Mouse (Mus musculus) fat pad, adult 2 months (tissue): ENCODE measurements at regions not wholly inside any gene's neighbourhood (a gene's known extent, or its start where the extent isn't known, plus 50 kb on each side); places are given as distances from the start of the nearest gene placed in this dataset.
A peak's percentile ranks its signal among the peaks of the same experiment; 100 is the strongest.

Source experiments
- DNase-seq: peaks from one replicate; pipeline ENCODE4 v3.0.0-alpha.2; 2011; ENCODE audit warnings: low read depth, low spot score; ENCODE audit errors: extremely low read depth

DNA sequence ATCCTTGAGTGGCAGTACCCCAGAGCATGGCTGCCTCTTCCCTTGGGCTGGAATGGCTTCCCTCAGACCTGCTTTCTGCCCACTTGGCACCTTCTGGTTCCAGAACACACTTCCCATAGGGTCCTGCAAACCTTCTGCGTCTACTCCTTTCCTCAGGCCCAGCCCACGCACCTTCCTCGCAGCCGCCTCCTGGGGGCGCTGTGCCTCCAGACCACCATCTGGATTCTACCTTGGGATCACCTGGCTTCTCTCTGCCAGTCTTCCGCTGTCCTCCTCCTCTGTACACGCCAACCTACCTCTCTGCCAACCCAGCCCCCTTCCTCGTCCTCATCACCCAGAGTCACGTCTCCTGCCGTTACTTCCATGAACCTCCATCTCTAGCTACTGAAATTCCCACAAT is 166.0 kb downstream of the Zfp36l1 start:
- DNase-seq = no peak

DNA sequence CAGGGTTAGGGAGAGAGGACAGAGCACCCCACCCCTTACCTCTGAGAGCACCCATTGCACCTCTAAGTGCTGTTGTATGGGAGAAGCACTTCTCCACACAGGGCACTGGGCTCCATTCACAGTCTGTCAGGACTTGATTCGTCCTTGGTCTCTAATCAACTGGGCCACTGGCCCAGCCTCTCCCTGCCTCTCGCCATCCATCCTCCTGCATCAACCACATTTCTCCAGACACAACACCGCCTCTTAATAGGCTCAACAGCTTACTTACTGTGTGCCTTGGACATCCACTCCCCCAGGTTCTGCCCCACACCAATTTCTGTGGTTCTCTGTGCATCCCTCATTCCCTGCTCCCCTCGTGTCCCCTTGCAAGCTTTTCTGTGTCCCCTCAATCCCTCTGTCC is 166.9 kb downstream of the Zfp36l1 start:
- no peak for DNase-seq

DNA sequence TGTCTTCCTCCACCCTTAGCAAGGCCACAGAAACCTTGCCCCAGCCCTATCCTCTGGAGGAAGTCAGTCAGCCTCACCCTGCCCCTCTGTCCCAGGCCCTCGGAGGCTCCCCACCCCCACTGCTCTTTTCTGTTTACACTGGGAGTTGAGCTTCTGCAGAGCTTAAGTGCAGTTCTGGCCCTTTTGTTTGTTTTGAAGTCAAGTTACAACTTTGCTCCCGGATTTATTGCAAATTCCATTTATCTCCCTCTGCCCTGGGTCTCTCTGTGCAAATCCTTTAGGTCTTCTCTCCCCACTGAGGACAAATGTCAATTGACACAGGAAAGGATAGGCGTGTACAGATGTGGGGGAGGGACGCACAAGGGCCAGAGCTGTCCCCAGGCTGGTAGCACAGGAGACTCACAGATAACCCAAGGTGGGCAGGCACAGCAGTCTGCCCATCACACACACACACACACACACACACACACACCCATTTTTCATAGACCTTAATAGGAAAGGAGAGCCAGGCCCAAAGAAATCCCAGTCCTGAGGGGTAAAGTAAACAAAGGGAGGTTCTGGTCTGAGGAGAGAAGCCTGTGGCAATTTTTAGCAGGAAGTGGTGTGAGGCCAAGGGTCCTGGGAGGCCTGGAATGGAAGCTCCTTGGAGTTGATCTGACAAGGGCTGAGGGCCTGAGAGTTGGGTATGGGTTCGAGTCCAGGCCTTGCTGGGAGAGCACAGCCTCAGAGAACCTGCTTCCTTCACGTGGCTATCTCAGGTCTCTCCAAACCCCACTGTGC is 167.9 kb downstream of the Zfp36l1 start:
- no peak for DNase-seq

DNA sequence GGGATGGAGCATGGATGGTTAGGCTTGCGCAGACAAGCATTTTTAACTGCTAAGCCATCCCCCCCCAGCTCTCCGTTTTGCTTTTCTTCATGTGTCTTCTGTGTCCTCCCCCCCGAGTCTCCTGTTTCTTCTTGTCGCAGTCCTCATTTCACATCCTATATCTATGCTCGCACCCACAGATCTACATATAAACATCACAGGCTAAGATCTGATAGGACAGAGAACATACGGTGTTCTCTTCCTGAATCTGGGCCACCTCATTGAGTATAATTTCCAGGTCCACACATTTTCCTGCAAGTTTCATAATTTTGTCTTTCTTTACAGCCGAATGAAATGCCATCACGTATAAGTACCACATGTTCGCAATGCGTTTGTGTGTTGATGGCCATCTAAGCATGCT is 168.7 kb downstream of the Zfp36l1 start:
- DNase-seq = no peak

DNA sequence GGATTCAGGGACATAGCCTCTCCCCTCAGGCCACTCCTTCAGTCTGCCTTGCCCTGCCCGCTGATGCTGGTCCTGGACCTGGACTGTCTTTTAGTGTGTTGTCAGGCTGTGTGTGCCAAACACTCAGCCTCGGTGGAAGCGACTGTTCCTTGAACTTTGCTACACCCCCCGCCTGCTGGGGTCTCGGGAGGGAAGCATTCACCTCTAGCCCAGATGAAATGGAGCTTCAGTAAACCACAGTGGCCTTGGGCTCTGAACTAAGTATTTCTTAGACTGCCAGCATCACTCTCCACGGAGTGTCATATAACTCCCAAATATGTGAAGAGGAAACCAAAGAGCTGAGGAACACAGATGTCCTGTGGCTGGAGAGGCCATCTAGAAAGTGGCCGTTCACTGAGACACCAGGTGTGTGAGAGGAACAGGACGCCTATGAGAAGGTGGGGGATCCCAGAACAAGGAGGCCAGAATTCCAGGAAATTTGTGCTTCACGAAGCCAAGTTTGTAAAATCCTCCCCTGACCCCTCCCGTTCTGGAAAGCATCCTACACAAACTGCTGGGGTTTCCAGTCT is 170.2 kb downstream of the Zfp36l1 start:
- no peak for DNase-seq

DNA sequence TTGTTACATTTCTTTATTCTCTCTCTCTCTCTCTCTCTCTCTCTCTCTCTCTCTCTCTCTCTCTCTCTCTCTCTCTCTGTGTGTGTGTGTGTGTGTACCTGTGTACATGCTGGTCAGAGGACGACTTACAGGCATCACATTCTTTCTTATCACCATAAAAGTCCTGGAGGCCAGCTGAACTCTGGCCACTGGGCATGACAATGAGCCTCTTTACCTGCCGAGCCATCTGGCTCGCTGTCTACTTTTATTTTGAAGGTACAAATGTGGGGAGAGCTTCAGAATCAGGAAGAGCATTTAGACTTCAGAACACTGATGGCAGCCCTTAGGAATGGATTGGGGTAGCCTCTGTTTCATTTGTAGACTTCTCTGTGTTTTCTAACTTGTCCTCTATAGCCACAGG is 171.0 kb downstream of the Zfp36l1 start:
- DNase-seq = no peak

DNA sequence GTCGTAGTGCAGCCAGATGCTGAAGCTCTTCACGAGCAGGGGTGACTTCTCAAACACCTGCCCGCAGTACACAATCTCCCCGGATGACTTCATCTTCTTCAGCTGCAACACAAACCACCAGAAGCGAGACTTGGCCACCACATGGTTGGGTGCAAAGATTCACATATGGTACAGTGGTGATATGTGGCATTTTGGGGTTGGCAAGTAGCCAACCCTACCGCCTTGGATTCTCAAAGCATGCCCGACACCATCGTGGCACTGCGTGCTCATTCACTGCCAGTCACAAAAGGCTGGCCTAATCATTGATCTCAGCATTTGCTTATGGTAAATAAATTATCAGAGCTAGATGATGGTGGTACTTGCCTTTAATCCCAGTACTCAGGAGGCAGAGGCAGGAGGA is 173.4 kb downstream of the Zfp36l1 start:
- DNase-seq = no peak

DNA sequence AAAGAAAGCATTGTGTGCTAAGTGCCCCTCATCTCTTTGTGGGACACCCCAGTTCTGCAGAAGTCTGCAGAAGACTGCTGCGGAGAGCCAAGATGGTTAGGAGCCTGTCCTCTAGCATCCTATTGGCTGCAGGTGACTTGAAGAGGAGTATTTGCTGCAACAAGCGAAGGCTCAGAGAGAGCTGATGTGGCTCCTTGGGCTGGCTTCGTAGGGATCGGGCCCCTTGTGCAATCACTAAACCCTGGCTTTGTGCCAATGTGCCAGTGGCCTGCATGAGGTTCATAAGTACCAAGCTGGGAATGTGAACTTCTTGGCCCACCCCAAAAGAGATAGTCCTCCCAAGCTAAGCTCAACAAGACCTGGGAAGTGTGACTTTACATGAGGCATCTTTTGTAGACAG is 174.9 kb downstream of the Zfp36l1 start:
- no peak for DNase-seq

DNA sequence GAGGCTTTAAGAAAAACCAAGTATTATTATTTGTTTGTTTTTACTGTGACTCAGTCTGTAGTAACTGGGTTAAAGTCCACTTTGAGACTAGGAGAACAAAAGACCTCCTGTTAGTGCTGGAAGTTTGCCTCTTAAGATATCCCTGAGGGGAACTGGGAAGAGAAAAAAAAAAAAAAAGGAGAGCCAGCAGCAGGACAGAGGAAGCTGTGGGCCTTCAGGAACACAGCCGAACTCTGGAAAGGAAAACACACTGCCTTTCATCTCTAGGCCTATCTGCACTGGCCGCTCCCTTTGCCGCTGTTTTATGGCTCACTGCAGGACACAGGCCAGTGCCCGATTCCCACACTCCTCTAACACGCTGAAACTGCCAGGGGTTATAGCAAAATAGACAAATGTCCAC is 176.1 kb downstream of the Zfp36l1 start:
- DNase-seq = no peak

DNA sequence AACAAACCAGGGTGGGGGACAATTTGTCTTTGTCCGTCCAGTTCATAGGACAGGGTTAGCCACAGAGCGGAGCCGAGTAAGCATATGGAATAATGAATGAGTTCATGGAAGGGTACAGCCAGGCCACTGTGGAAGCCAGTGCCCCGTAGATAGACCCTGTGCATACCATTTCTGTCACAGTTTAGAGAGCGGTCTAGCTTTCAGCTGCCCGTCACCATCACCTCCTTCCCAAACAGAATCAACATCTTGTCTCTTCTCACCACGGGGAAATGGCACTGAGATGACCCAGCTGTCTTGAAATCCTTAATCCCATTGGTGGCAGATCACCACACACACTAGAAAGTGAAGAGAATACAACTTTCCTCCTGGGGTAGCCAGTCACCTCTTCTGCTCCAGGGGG is 178.7 kb downstream of the Zfp36l1 start:
- DNase-seq = no peak

DNA sequence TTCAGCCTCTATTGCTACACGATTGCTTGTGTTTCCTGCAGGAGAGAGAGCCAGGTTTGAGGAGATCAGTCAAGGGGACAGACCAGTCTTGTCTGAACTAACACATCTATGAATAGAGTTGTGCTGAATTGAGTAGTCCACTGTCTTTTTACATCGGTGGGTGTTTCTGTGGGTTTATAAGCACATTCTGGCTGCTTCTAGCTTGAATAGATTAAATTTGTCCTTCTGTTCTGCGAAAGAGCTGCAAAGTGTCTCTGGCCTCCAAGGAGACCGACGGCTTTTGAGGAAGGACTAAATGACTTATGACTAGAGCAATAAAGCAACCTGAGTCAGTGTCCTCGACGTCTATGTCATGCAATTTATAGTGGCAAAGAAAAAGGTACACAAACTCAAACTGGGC is 179.9 kb downstream of the Zfp36l1 start:
- DNase-seq = no peak

DNA sequence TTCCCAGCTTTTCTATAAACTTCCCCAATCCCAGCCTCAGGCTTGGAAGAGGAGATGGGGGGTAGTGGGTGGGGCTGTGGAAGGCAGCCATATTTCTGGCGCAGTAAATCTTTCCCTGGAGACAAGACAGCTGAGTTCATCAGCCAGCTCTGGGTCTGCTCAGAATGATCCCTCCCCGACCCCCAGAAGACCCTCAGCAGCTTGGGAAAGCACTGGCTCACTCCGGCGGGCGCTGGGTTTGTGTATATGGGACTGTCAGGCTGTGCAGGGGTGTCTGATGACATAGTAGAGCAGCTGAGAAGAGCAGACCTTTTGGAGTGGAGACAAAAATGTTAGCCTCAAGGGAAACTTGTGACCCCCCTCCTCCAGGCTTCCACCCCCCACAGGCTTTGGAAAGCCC is 181.4 kb downstream of the Zfp36l1 start:
- no peak for DNase-seq

DNA sequence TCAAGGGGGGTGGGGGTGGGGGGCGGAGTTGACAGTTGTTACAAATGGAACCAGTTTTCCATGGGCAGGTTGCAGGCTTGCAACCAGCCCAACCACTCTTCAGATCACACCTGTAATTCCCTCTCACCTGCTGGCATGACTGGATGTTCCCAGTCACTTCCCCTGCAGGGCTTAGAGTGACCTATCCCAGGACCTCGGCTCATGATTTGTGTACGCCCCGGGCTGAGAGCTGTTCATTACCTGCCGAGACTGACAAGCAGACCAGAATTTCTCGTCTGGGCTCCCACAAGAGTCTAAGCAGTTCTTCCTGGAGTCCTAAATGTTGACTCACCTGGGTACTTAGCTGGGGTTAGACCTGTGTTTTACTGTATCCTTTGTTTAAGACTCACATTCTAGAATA is 183.0 kb downstream of the Zfp36l1 start:
- DNase-seq = peak; percentile 99

DNA sequence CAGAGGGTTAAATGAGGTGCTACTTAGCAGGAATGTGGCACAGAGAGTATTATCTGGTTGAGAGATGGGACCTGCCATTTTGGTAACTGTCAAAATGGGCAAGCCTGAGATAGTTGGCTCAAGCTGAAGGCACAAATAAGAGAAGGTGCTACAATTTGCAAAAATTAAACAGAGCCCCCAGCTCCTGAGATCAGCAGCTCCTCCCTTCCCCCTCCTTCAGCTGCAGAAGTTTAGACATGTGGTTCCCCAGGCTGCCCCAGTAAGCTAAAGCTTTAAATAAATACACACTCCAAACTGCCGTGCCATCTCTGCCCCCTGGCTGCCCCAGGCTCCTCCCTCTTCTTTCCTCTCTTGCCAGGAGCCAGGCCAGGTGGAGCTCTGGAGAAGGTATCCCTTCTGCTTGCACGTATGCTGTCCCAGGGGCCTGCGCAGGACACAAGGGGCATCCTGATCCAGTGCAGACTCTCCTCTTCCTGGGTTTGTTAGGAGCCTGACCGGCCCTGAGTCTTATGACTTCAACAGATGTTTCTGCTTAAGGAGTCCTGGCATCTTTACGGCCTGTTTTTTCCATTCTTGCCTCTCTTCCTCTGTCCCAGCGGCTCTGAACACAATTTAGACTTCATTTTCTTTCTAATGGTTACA is 184.0 kb downstream of the Zfp36l1 start:
- no peak for DNase-seq

DNA sequence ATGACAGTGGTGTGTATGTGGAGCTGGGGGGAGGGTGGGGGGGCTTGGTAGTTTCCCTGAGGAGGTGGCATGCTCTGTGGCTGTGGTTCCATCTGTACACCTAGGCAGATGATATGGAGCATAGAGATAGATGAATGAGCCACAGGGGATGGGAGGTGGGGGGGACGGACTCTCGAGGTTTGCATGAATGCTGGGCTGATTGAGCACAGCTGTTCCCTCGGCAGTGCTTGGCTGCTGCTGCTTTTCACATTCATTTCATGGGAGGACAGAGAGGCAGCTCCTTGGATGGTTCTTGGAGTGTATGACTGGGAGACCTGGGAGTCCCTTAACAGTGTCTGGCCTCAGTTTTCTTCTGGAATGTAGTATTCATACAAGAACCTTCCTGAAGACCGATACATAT is 184.5 kb downstream of the Zfp36l1 start:
- DNase-seq = no peak

DNA sequence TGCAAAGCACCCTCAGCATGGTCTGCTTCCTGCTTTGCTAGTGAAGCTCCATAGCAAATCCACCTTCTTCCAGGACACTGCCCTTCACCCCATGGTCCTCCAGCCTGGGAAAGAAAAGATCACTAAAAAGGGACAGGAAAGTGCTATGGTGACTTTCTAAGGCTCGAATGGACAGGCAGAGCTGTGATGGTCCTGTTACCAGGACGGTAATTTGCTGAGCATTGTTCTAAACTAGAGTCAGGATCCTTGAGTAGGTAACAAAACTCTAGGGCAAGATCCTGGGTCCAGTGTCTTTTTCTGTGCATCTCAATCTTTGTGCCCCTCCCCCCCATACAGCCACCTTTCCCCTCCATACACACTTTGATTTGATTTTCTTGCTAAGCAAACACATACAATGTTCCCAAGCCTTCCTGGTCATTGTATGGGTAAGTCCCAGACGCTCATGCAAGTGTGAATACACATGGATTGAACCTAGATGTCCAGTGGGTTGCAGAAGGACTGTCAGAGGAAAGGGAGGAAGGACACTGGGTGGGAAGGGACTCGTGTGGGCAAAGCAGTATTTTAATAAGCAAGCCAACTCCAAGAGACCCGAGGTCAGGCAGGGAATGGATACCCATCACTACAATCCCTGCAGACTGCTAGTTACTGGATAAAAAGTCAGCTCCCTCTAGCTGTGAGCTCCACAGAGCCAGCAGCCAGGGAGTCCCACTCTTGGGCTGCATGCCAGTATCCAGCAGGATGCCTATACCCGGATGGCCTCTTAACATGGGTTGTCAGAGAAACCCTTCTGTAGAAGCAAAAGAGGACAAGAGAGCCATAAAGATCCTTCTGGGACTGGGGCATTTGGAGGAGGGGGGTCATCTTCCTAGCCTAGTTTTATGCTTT is 186.9 kb downstream of the Zfp36l1 start:
- DNase-seq = no peak

DNA sequence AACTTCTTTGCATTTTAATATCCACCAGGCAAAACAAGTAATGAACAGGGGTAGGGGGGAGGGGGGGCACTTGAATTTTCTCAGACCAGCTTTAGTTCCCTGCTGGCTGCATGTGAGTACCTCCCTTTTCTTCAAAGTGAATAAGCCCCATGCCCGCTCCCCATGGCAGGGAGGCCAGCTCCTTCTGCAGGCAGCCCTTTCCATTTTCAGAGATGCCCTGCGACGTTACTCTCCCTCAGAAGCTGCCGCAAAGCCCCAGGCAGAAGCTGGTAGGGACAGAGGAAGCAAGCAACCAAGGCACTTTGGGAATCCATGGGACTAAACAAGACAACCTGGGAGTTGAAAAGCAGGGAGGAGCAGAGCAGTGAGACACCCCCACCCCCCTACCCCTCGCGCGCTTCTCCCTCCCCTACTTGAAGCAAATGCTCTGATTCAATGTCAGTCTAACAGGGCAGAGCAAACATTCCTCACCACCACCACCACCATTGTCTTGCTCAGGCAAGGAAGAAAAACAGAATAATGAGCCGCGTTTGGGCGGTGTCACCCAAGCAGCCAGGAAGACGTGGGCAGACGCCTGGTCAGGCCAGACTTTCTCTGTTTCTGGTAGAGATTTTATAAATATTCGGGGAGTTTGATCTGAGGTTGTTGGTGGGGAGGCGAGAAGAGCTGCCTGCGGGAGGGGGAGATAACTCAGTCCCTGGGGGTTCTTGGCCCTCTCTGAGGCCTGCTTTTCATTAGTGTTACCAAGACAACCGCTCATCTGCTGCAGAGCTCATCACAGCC is 187.7 kb downstream of the Zfp36l1 start:
- DNase-seq = no peak

DNA sequence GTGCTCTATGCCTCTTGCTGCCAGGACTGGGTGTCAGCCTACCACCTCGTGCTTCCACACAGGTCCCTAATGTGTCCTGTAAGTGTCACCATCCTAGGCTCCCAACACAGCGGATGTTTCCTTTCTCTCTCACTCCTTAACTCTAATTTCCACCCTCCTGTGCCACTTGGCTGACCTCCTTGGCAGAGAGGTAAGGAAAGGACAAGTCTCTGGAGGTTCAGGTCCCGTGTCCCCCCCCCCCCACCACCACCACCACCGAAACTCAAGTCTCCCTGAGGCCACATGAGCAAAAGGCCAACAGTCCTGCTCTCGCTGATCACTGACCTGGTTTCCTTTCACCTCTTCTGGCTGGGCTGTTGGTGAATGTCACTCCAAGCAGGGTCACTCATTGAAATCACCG is 189.0 kb downstream of the Zfp36l1 start:
- DNase-seq = no peak

DNA sequence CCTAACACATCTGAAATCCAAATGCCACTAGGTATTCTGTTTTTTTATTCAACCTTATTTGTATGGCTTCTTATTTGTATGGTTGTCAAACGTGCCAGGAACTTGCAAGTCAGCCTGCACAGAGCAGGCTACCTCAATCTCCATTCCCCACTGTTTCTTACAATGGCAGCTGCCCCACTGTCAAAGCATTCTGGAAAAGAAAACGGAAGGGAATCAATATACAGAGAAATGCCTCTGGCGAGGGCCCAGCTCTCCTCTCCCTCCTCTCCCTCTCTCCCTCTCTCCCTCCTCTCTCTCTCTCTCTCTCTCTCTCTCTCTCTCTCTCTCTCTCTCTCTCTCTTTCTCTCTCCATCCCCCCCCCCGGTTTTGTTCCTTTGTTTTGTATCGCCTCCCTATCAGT is 191.0 kb downstream of the Zfp36l1 start:
- no peak for DNase-seq

DNA sequence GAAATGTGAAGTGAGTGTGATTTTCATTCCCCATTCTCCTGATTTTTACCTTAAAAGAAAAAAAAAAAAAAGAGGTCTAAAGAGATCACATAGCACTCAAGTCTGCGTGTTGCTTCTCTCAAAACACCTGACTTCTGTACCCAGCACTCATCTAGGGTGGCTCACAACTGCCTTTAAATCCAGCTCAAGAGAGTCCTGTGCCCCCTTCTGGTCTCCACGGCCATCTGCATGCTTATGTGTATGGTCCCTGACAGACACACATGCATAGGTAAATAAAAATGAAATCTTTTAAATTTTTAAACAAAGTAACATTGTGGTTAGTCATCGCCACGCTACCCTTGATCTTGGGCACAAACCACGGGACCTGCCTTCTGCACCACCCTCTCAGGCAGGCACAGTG is 193.8 kb downstream of the Zfp36l1 start:
- no peak for DNase-seq
